Mouse (Mus musculus) adrenal gland, adult 2 months (tissue): ENCODE measurements around the gene Exd1. TPM values are rescaled to one million over a fixed set of nuclear protein-coding genes. Genes with fewer than 3 reads are reported as not detected.

Source experiments
- polyA plus RNA-seq: library from polyadenylated mRNA; depleted of rRNA; stranded (reverse); fragments of >200 nt; gene quantifications from 2 replicates; pipeline ENCODE4 v1.2.3, GENCODE M21; 2012; rRNA removed
- total RNA-seq, 2 experiments: library from RNA; stranded (reverse); gene quantifications; 2 replicates each; pipeline ENCODE4 v1.2.3; 2021

Exd1 gene
- total and polyA plus RNA-seq, 3 experiments, result 0.22 to 1.6 (median 1.1) TPM

Other genes with a start within 250 kb of the Exd1 start
- 1 to 10 TPM; 5.8 to 9.8 TPM for gene Dll4, start 221.8 kb downstream of the Exd1 start, total RNA-seq
- 14.9 and 16.0 TPM in 2 replicates for gene Dll4, start 221.8 kb downstream of the Exd1 start, polyA plus RNA-seq
- 10 to 100 TPM in 1 of 2 experiments, 1 to 10 TPM in 1; 3.1 to 28.4 TPM for gene Chac1, start 196.4 kb downstream of the Exd1 start, total RNA-seq
- gene Chac1, start 196.4 kb downstream of the Exd1 start, polyA plus RNA-seq, result 12.8 and 21.4 TPM in 2 replicates
- gene Ino80, start 69.9 kb downstream of the Exd1 start, total RNA-seq, result 10 to 100 TPM; 15.9 to 22.6 TPM
- gene Ino80, start 69.9 kb downstream of the Exd1 start, polyA plus RNA-seq, result 6.0 and 6.1 TPM in 2 replicates
- gene Chp1, start 70 bp upstream of the Exd1 start, total RNA-seq, result 100 to 1,000 TPM; 295 to 331 TPM
- 109 and 125 TPM in 2 replicates for gene Chp1, start 70 bp upstream of the Exd1 start, polyA plus RNA-seq
- 1 to 10 TPM; 1.2 to 2.4 TPM for gene Nusap1, start 70.7 kb upstream of the Exd1 start, total RNA-seq
- gene Nusap1, start 70.7 kb upstream of the Exd1 start, polyA plus RNA-seq, result 0.02 and 0.09 TPM in 2 replicates
- 1 to 10 TPM in 1 of 2 experiments, under 1 TPM in 1; 0.81 to 1.6 TPM for gene Oip5, start 70.8 kb upstream of the Exd1 start, total RNA-seq
- 2.7 and 2.9 TPM in 2 replicates for gene Oip5, start 70.8 kb upstream of the Exd1 start, polyA plus RNA-seq
- gene Ndufaf1, start 115.2 kb upstream of the Exd1 start, total RNA-seq, result 10 to 100 TPM; 38.8 to 45.9 TPM
- 1.2 and 1.6 TPM in 2 replicates for gene Ndufaf1, start 115.2 kb upstream of the Exd1 start, polyA plus RNA-seq
- 10 to 100 TPM; 21.8 to 33.4 TPM for gene Rtf1, start 127.4 kb upstream of the Exd1 start, total RNA-seq
- gene Rtf1, start 127.4 kb upstream of the Exd1 start, polyA plus RNA-seq, result 7.4 and 9.4 TPM in 2 replicates
- 1 to 10 TPM; 2.3 to 6.4 TPM for gene Itpka, start 194.7 kb upstream of the Exd1 start, total RNA-seq
- 3.1 and 6.8 TPM in 2 replicates for gene Itpka, start 194.7 kb upstream of the Exd1 start, polyA plus RNA-seq
- under 1 TPM; 0.69 to 0.90 TPM for gene Ltk, start 212.8 kb upstream of the Exd1 start, total RNA-seq
- gene Ltk, start 212.8 kb upstream of the Exd1 start, polyA plus RNA-seq, result 1.9 and 2.3 TPM in 2 replicates
- gene Rpap1, start 239.9 kb upstream of the Exd1 start, total RNA-seq, result 10 to 100 TPM; 13.6 to 18.7 TPM
- gene Rpap1, start 239.9 kb upstream of the Exd1 start, polyA plus RNA-seq, result 39.1 and 42.3 TPM in 2 replicates